Mouse (Mus musculus) bone marrow, adult 2 months (tissue): ENCODE results near the gene Aaed1.

Source experiments
- CTCF ChIP-seq: fragments of 200-500 bp; IDR thresholded peaks from 2 replicates; pipeline ENCODE4 v1.5.1; 2011; ENCODE audit warnings: low read length, control low read depth; ENCODE audit not compliant: control insufficient read depth, insufficient read depth
- POLR2A ChIP-seq: fragments of 200-500 bp; IDR thresholded peaks from 2 replicates; pipeline ENCODE4 v1.6.1; 2011; ENCODE audit warnings: low read depth, mild to moderate bottlenecking, control low read depth, low read length, borderline replicate concordance; ENCODE audit not compliant: control insufficient read depth

GRCm38 (mm10) chr13:64362139-64362538, 49.6 kb upstream of the Aaed1 start:
- TF ChIP-seq CTCF (no peak), POLR2A (no peak)
